Mouse (Mus musculus): ENCODE results near the gene Mylip. TPM values are rescaled to one million over a fixed set of nuclear protein-coding genes. Genes with fewer than 3 reads are reported as not detected.

Mylip gene
- polyA plus RNA-seq, 1 experiment from 2014 or later = 8.0 TPM

GRCm38 (mm10) chr13:45414031-45414430, 24.5 kb downstream of the Mylip start:
- H3K4me3 ChIP-seq = no peak overlapping the region
- H3K27me3 ChIP-seq (ENCODE audit: insufficient read depth, poor library complexity, severe bottlenecking) = peaks cover 10% of the 10 kb centered on the region; the same call in 1 of the 2 replicates
- WGBS = 58% methylated on average over 9 of the region's 9 CpGs
- peak overlapping the region; percentile 62 for H3K27ac ChIP-seq
- H3K4me1 ChIP-seq (replicated peaks) = peaks cover 51% of the 10 kb centered on the region
- H3K36me3 ChIP-seq = peaks cover 43% of the 10 kb centered on the region
- no peak for DNase-seq (ENCODE audit: low spot score)
- 0 out of 2 replicates have a peak, but pooled peaks cover 4% of the 10 kb centered on the region for H3K9me3 ChIP-seq

GRCm38 (mm10) chr13:45416621-45417057, 27.1 kb downstream of the Mylip start:
- 0 out of 2 replicates have a peak overlapping the region, but pooled peaks have one; percentile 1 for H3K4me3 ChIP-seq
- peak; percentile 62 for DNase-seq (ENCODE audit: low spot score)
- peaks cover 58% of the 10 kb centered on the region for H3K4me1 ChIP-seq (replicated peaks)
- peaks cover 17% of the 10 kb centered on the region for H3K36me3 ChIP-seq
- H3K27ac ChIP-seq = peak overlapping the region; percentile 70
- 0 out of 2 replicates have a peak, but pooled peaks cover 4% of the 10 kb centered on the region for H3K9me3 ChIP-seq
- WGBS = 26% methylated on average over 14 of the region's 14 CpGs
- H3K27me3 ChIP-seq (ENCODE audit: insufficient read depth, poor library complexity, severe bottlenecking) = peaks cover 16% of the 10 kb centered on the region; the same call in 1 of the 2 replicates

GRCm38 (mm10) chr13:45418986-45419385, 29.4 kb downstream of the Mylip start:
- no peak overlapping the region for H3K4me3 ChIP-seq
- peak overlapping the region; percentile 73 for H3K27ac ChIP-seq
- no peak for DNase-seq (ENCODE audit: low spot score)
- no peaks in the 10 kb centered on the region for H3K36me3 ChIP-seq
- 51% methylated on average over 12 of the region's 12 CpGs for WGBS
- H3K27me3 ChIP-seq (ENCODE audit: insufficient read depth, poor library complexity, severe bottlenecking) = peaks cover 16% of the 10 kb centered on the region; the same call in 1 of the 2 replicates
- H3K9me3 ChIP-seq = no peaks in the 10 kb centered on the region
- H3K4me1 ChIP-seq (replicated peaks) = peaks cover 54% of the 10 kb centered on the region

DNA sequence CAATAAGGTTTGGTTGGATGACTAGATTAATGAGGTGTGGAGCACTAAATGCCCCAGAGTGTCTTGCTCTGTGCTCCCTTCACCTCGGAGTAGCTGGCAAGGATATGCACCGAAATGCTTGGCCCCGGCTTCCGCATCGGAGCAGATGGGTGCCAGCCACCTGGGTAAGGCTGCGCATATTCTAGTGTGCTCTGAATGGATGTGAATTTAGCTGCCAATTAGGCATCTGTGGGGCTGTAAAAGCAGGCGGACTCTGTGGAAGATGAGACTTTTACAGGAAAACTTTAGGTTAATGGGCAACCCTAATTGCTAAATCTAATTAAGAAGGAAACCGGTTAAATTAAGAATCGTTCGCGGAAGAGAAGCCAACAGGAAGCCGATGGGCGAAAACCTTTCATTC, 32.7 kb downstream of the Mylip start:
- H3K9me3 ChIP-seq = no peaks in the 10 kb centered on the region
- WGBS = 92% methylated on average over 13 of the region's 13 CpGs
- no peak overlapping the region for H3K4me3 ChIP-seq
- DNase-seq (ENCODE audit: low spot score) = no peak
- no peaks in the 10 kb centered on the region for H3K36me3 ChIP-seq
- no peak overlapping the region for H3K27ac ChIP-seq
- H3K4me1 ChIP-seq (replicated peaks) = peaks cover 22% of the 10 kb centered on the region
- peaks cover 10% of the 10 kb centered on the region; the same call in 1 of the 2 replicates for H3K27me3 ChIP-seq (ENCODE audit: insufficient read depth, poor library complexity, severe bottlenecking)

DNA sequence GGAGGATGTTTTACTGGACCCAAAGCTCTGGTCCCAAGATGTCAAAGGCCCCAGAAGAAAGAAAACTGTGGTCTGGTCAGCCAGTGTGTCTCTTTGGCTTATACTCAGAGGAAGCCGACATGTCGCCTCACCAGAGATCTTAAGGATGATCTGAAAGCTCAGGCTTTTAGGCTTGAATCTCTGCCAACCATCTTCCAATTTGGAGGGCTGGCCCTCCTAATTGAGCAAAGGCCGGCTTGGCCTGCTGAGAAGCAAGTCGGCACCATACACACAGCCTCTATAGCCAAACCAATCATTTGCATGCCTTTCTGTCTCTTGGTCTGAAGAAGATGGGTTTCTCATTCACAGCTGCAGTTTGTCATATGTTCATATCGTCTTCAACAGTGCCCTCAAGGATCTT, 33.2 kb downstream of the Mylip start:
- WGBS = 89% methylated on average over 5 of the region's 5 CpGs

DNA sequence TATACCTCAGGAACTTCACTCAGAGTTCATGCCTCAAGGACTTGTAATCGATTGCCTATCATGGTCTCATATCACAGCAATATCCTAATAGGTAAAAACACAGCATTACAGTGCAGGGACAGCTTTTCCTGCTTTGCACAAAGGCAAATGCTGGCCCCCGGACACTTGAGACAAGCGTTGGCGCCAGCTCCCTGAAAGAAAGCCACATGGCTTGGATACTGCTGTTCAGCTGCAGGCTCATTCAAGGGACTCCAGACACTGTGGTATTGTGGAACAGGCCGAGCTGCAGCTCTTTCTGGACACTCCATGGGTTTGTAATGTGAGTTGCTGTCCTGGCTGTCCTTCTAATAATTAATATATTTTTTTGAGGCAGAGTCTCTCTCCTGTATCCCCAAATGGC, 34.4 kb downstream of the Mylip start:
- no peak overlapping the region for H3K27ac ChIP-seq
- no peak overlapping the region for H3K4me3 ChIP-seq
- H3K36me3 ChIP-seq = no peaks in the 10 kb centered on the region
- H3K27me3 ChIP-seq (ENCODE audit: insufficient read depth, poor library complexity, severe bottlenecking) = peaks cover 6% of the 10 kb centered on the region; the same call in 1 of the 2 replicates
- no peaks in the 10 kb centered on the region for H3K9me3 ChIP-seq
- 83% methylated on average over 5 of the region's 5 CpGs for WGBS
- no peak for DNase-seq (ENCODE audit: low spot score)
- H3K4me1 ChIP-seq (replicated peaks) = peaks cover 9% of the 10 kb centered on the region

More for the DNA sequence above, 33.2 kb downstream of the Mylip start:
- Histone ChIP-seq H3K4me1 (replicated peaks) (peaks cover 18% of the 10 kb centered on the region), H3K27ac (no peak overlapping the region), H3K4me3 (no peak overlapping the region), H3K9me3 (no peaks in the 10 kb centered on the region), H3K27me3 (ENCODE audit: insufficient read depth, poor library complexity, severe bottlenecking) (peaks cover 9% of the 10 kb centered on the region; the same call in 1 of the 2 replicates), H3K36me3 (no peaks in the 10 kb centered on the region)
- no peak for DNase-seq (ENCODE audit: low spot score)

- 59% methylated on average over 11 of the region's 11 CpGs for WGBS
- Histone ChIP-seq H3K4me1 (replicated peaks) (peaks cover 13% of the 10 kb centered on the region), H3K27ac (0 out of 2 replicates have a peak overlapping the region, but pooled peaks have one; percentile 40), H3K36me3 (no peaks in the 10 kb centered on the region), H3K4me3 (no peak overlapping the region), H3K27me3 (ENCODE audit: insufficient read depth, poor library complexity, severe bottlenecking) (no peaks in the 10 kb centered on the region), H3K9me3 (no peaks in the 10 kb centered on the region)
- DNase-seq (ENCODE audit: low spot score) = no peak
These were observed 39.7 kb downstream of the Mylip start for GRCm38 (mm10) chr13:45429239-45429638.

GRCm38 (mm10) chr13:45437134-45437533, 47.6 kb downstream of the Mylip start:
- WGBS = 88% methylated on average over 9 of the region's 9 CpGs

DNA sequence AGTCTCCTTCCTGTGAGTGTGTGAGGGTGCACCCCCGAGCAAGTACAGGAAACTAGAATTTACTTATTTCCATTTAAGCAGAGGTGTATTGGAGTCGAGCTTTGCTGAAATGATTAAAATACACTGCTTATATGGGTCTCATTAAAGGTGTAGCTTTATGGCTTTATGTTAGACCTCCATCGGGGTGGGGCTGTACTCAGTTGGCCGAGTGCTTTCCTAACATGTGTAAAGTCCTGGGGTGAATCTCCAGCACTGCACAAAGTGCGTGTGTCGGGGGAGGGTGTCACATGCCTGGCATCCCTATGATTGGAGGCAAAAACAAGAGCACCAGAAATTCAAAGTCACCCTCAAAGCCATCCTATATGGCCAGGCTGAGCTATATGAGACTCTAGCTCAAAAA, 49.3 kb downstream of the Mylip start:
- peaks cover 11% of the 10 kb centered on the region; the same call in 1 of the 2 replicates for H3K4me1 ChIP-seq (replicated peaks)
- H3K27me3 ChIP-seq (ENCODE audit: insufficient read depth, poor library complexity, severe bottlenecking) = no peaks in the 10 kb centered on the region
- no peaks in the 10 kb centered on the region for H3K36me3 ChIP-seq
- no peak for DNase-seq (ENCODE audit: low spot score)
- 89% methylated on average over 6 of the region's 6 CpGs for WGBS
- H3K27ac ChIP-seq = no peak overlapping the region
- H3K9me3 ChIP-seq = no peaks in the 10 kb centered on the region
- no peak overlapping the region for H3K4me3 ChIP-seq

More at GRCm38 (mm10) chr13:45437134-45437533, 47.6 kb downstream of the Mylip start:
- Histone ChIP-seq H3K27me3 (ENCODE audit: insufficient read depth, poor library complexity, severe bottlenecking) (no peaks in the 10 kb centered on the region), H3K4me3 (no peak overlapping the region), H3K27ac (no peak overlapping the region), H3K36me3 (no peaks in the 10 kb centered on the region), H3K4me1 (replicated peaks) (no peaks in the 10 kb centered on the region), H3K9me3 (no peaks in the 10 kb centered on the region)
- no peak for DNase-seq (ENCODE audit: low spot score)

DNA sequence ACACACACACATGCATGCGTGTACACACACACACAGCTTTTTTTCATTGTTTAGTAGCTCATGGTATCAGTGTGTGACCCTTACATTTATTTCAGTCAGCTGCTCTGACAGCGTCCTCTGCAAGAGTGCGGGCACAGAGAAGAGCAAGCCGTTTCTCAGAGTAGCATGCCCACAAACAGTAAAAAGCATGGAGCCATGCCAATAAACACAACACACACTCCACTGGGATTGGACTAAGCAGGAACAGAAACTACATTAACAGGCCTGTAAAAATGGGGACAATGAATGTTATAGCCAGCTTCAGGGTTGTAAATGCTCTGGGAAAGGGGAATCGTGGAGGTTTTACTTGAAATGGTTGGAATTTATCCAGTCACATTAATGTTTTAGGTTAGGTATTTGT, 50.7 kb downstream of the Mylip start:
- H3K36me3 ChIP-seq = no peaks in the 10 kb centered on the region
- H3K4me1 ChIP-seq (replicated peaks) = peaks cover 21% of the 10 kb centered on the region; the same call in 1 of the 2 replicates
- no peak overlapping the region for H3K4me3 ChIP-seq
- no peak overlapping the region for H3K27ac ChIP-seq
- H3K27me3 ChIP-seq (ENCODE audit: insufficient read depth, poor library complexity, severe bottlenecking) = no peaks in the 10 kb centered on the region
- 95% methylated on average over 5 of the region's 5 CpGs for WGBS
- no peak for DNase-seq (ENCODE audit: low spot score)
- no peaks in the 10 kb centered on the region for H3K9me3 ChIP-seq

DNA sequence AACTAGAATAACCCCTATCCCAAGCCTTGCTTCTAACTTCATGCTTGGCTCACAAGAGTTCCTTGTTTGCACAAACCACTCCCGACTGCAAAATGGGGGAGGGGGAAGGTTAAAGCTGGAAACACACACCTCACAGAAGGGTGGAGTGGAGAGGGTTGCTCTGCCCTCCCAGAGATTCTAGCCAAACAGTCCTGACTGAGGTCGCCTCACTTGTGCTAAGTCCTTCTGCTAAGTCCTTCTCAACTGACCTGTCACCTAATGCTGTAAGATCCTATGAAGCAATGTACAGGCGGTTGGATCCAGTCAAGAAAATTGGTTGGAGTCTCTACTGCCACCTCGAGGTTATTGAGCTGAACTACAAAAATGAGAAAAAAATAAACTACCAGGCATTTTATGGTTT, 52.9 kb downstream of the Mylip start:
- Histone ChIP-seq H3K27ac (no peak overlapping the region), H3K4me3 (no peak overlapping the region), H3K36me3 (no peaks in the 10 kb centered on the region), H3K4me1 (replicated peaks) (peaks cover 25% of the 10 kb centered on the region), H3K27me3 (ENCODE audit: insufficient read depth, poor library complexity, severe bottlenecking) (no peaks in the 10 kb centered on the region), H3K9me3 (no peaks in the 10 kb centered on the region)
- WGBS = 26% methylated on average over 4 of the region's 4 CpGs
- no peak for DNase-seq (ENCODE audit: low spot score)

- H3K27me3 ChIP-seq (ENCODE audit: insufficient read depth, poor library complexity, severe bottlenecking) = no peaks in the 10 kb centered on the region
- WGBS = 68% methylated on average over 8 of the region's 8 CpGs
- peaks cover 25% of the 10 kb centered on the region for H3K4me1 ChIP-seq (replicated peaks)
- no peak overlapping the region for H3K4me3 ChIP-seq
- no peaks in the 10 kb centered on the region for H3K36me3 ChIP-seq
- DNase-seq (ENCODE audit: low spot score) = no peak
- no peaks in the 10 kb centered on the region for H3K9me3 ChIP-seq
- peak overlapping the region; percentile 57 for H3K27ac ChIP-seq
These were observed 53.5 kb downstream of the Mylip start for GRCm38 (mm10) chr13:45442918-45443535.

DNA sequence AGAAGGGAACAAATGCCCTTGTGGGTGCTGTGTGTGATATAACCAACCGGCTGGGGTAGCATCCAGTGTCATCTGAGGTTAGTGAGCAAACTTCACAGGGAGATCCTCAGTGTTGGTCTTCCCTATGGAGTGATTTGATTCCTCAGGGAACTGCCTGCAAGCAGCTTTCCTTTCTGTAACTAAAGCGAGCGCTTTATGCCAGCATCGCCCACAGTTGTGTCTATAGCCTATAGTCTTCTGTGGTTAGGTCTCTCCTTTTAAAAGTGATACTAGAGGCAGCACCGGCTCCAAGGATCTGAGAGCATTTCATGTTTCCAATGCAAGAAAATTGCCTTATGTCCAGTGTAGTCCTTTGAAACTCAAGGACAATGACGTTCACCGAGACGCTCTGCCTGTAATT, 54.7 kb downstream of the Mylip start:
- Histone ChIP-seq H3K9me3 (no peaks in the 10 kb centered on the region), H3K27ac (no peak overlapping the region), H3K27me3 (ENCODE audit: insufficient read depth, poor library complexity, severe bottlenecking) (no peaks in the 10 kb centered on the region), H3K36me3 (no peaks in the 10 kb centered on the region), H3K4me3 (no peak overlapping the region), H3K4me1 (replicated peaks) (peaks cover 25% of the 10 kb centered on the region)
- DNase-seq (ENCODE audit: low spot score) = no peak
- 81% methylated on average over 8 of the region's 8 CpGs for WGBS

Measured in hindbrain, embryonic 10.5 days (tissue).